ENCODE assay signal across 10 mouse cellular contexts in genomic region chr11:77519043-77519442, GRCm38 (mm10). TPM values are rescaled to one million over a fixed set of nuclear protein-coding genes. Genes with fewer than 3 reads are reported as not detected.
DNase-seq lines count a peak whose midpoint lies in the region; ATAC-seq and TF ChIP-seq lines count a peak whose summit lies in the region.
"Had no signal": no experiment of that assay in that cellular context is flagged by ENCODE, and none has a peak within 500 bp of the region (broad histone marks: within the 10 kb centered on the region; RNA-seq: fewer than 3 reads in every experiment).

Gene Gm10392, minus strand, starts transcription at chr11:77519198.

- H3K4me3 ChIP-seq in forebrain, embryonic 10.5 days = no peak within 1 kb of the TSS
- no peak within 1 kb of the TSS for H3K4me3 ChIP-seq in forebrain, embryonic 16.5 days (replicated peaks; ENCODE audit: low read length)
- no peak within 1 kb of the TSS for H3K4me3 ChIP-seq in cerebellum, adult 2 months (replicated peaks; ENCODE audit: insufficient read depth, low read depth, low read length)
- H3K4me3 ChIP-seq: midbrain, embryonic 15.5 days had no signal

- no peak for DNase-seq in forebrain, embryonic 10.5 days (ENCODE audit: extremely low spot score, low spot score)
- peak; percentile 85 for DNase-seq in naive thymus-derived CD4-positive, alpha-beta T cell, adult 2 months (ENCODE audit: low read depth)
- no peak for DNase-seq in cerebellum, adult 2 months
- DNase-seq in c-Kit-positive CD71-positive TER-119-positive erythroid progenitor cells, embryonic 14.5 days (ENCODE audit: low spot score) = no peak

- H3K9ac ChIP-seq in forebrain, embryonic 16.5 days (replicated peaks; ENCODE audit: low read depth, low read length) = no peak within 1 kb of the TSS
- H3K9ac ChIP-seq: midbrain, embryonic 15.5 days had no signal

- peak within 1 kb of the TSS; percentile 30; the same call in 1 of the 2 replicates for H3K27ac ChIP-seq in forebrain, embryonic 10.5 days
- H3K27ac ChIP-seq in forebrain, embryonic 16.5 days (ENCODE audit: low read length) = no peak within 1 kb of the TSS
- no peak within 1 kb of the TSS for H3K27ac ChIP-seq in cerebellum, adult 2 months (ENCODE audit: insufficient read depth, low read length)
- H3K27ac ChIP-seq: midbrain, embryonic 15.5 days had no signal

- H3K4me1 ChIP-seq in forebrain, embryonic 10.5 days = peaks cover 70% of the 10 kb centered on the region
- peaks cover 23% of the 10 kb centered on the region for H3K4me1 ChIP-seq in forebrain, embryonic 16.5 days (replicated peaks; ENCODE audit: control insufficient read depth, insufficient read depth, low read length)
- no peaks in the 10 kb centered on the region for H3K4me1 ChIP-seq in cerebellum, adult 2 months (ENCODE audit: control insufficient read depth, insufficient read depth, low read length)

- TF ChIP-seq POLR2A in cerebellum, adult 2 months (IDR thresholded peaks at IDR 0.05; ENCODE audit: borderline replicate concordance, insufficient read depth, low read length) = no peak

- no peaks in the 10 kb centered on the region for H3K9me3 ChIP-seq in forebrain, embryonic 10.5 days
- H3K9me3 ChIP-seq in forebrain, embryonic 16.5 days (ENCODE audit: control insufficient read depth, low read length) = no peaks in the 10 kb centered on the region
- H3K9me3 ChIP-seq: midbrain, embryonic 15.5 days had no signal

- H3K4me2 ChIP-seq in forebrain, embryonic 16.5 days (ENCODE audit: low read length) = no peak within 1 kb of the TSS
- H3K4me2 ChIP-seq: midbrain, embryonic 15.5 days had no signal

- no peak for ATAC-seq in forebrain, embryonic 16.5 days
- ATAC-seq in CD4-positive, CD25-positive, alpha-beta regulatory T cell, adult 4 months = peak; percentile 87
- ATAC-seq in inflammation-experienced regulatory T-cells, adult 6 months = peak; percentile 85
- no peak for ATAC-seq in erythroid progenitor cell, adult 5-6 weeks (replicated peaks; ENCODE audit: low FRiP score, poor library complexity, severe bottlenecking)
- ATAC-seq: midbrain, embryonic 15.5 days had no signal

- H3K27me3 ChIP-seq in forebrain, embryonic 10.5 days (ENCODE audit: poor library complexity, severe bottlenecking) = peaks cover 49% of the 10 kb centered on the region
- peaks cover 6% of the 10 kb centered on the region; the same call in 1 of the 2 replicates for H3K27me3 ChIP-seq in forebrain, embryonic 16.5 days (replicated peaks; ENCODE audit: control insufficient read depth, insufficient read depth, low read length)
- no peaks in the 10 kb centered on the region for H3K27me3 ChIP-seq in cerebellum, adult 2 months (ENCODE audit: control insufficient read depth, insufficient read depth, low read length)

- no peak for TF ChIP-seq CTCF in cerebellum, adult 2 months (IDR thresholded peaks at IDR 0.05; ENCODE audit: borderline replicate concordance, insufficient read depth, low read depth, low read length)

- 77% methylated on average over 5 of the region's 5 CpGs for WGBS in forebrain, embryonic 10.5 days
- WGBS in forebrain, embryonic 16.5 days = 71% methylated on average over 5 of the region's 5 CpGs
- WGBS in cerebellum, adult 2 months = 64% methylated on average over 5 of the region's 5 CpGs

- peaks cover 5% of the 10 kb centered on the region; the same call in 1 of the 2 replicates for H3K36me3 ChIP-seq in forebrain, embryonic 10.5 days (replicated peaks)
- H3K36me3 ChIP-seq in forebrain, embryonic 16.5 days (ENCODE audit: control insufficient read depth, insufficient read depth) = no peaks in the 10 kb centered on the region
- H3K36me3 ChIP-seq: midbrain, embryonic 15.5 days had no signal

RNA-seq across cellular contexts. Expression of gene Gm10392, which starts in this region (rescaled TPM):
- polyA plus RNA-seq in forebrain, embryonic 10.5 days (2016; fragmentation: Nextera tagmentation; extraction: Ambion mirVana) = 0.10 TPM in 2 replicates
- polyA plus RNA-seq in forebrain, embryonic 16.5 days (2015; fragmentation: Nextera tagmentation; extraction: Ambion mirVana) = not detected in 2 replicates
- under 1 TPM; 0.48 to 0.58 TPM for polyA plus RNA-seq in CD4-positive, CD25-positive, alpha-beta regulatory T cell, adult 4 months (2017; shearing (Covaris generic))
- 1 to 10 TPM in 1 of 3 experiments, under 1 TPM in 2; 0.33 to 1.6 (median 0.74) TPM for polyA plus RNA-seq in inflammation-experienced regulatory T-cells, adult 6 months (2017; shearing (Covaris generic))
- not detected in 2 replicates for total RNA-seq in erythroid progenitor cell, adult 5-6 weeks (2015; ENCODE audit: low replicate concordance)
- total RNA-seq in erythroid progenitor cell, adult 5-6 weeks (2017; ENCODE audit: low replicate concordance) = 0.13 TPM in 1 of 2 replicates, not detected in the other
- polyA plus RNA-seq in cerebellum, adult 2 months (2012; rRNA removed) = not detected in 2 replicates
- total RNA-seq: heart, postnatal 36 days had no signal
- polyA plus RNA-seq: midbrain, embryonic 15.5 days had no signal

Comparison
In these comparisons a context has a peak if more than half of its experiments do, and no peak if none do; other contexts are left out.
1. Peak in ATAC-seq in CD4-positive, CD25-positive, alpha-beta regulatory T cell, adult 4 months; RNA of the gene not detected or under 1 TPM.